ENCODE assay signal across 1 mouse cellular context in the genomic region with DNA sequence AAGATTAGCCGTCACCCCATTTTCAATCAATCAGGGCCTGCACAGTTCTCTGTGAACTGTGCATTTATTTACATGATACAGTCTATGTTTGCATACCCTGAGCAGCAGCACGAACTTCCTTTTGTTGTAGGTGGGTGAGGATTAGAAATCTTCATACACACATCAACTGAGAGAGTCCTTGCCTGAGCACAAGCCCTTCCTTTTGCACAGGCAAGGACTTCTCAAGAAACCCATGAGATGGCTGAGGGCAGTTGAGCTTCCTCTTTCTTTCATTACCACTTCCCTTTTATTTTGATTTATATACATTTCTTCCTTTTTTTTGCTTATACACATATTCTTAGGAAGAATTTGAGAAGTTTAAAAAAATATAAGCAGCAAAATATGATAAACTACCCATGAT.
TF ChIP-seq lines count a peak whose summit lies in the region.

No protein-coding gene starts in this region.

TF ChIP-seq in MEL, 35 proteins besides CTCF, POLR2A, EP300 and RAD21 (continued from another document):
- TF ChIP-seq ETS1 (IDR thresholded peaks at IDR 0.05; ENCODE audit: low read depth, low read length): peak; percentile 69; the same call in 1 of the 2 replicates
TF ChIP-seq in MEL: peak in this region for 6.
